Mouse (Mus musculus) gastrocnemius, postnatal 36 days (tissue): Measurements from ENCODE around the gene Mab21l3. TPM values are rescaled to one million over a fixed set of nuclear protein-coding genes. Genes with fewer than 3 reads are reported as not detected.

Experiments used
- DNase-seq, 2 experiments: peaks; one replicate each; pipeline ENCODE4 v3.0.0; 2022
- intact Hi-C: fragments of 180-260 bp; cut with DNase I; formaldehyde crosslinking; loops from one replicate; pipeline ENCODE4 v1.15.1; 2025
- total RNA-seq, 2 experiments: library from RNA; stranded (reverse); gene quantifications; 2 replicates each; pipeline ENCODE4 v1.2.3; 2021

Gene Mab21l3
- total RNA-seq, 2 experiments from 2014 or later = not detected

GRCm38 (mm10) chr3:101804971-101805561 is 43.7 kb downstream of the Mab21l3 start:
- intact Hi-C loops = loop anchor here (10.0 kb wide), 1 partner anchor 190 kb away; no protein-coding TSS in a partner anchor
- DNase-seq = no peak

- intact Hi-C loops = loop anchor here (10.0 kb wide), 1 partner anchor 190 kb away; no protein-coding TSS in a partner anchor
- DNase-seq = no peak
These were observed 44.4 kb downstream of the Mab21l3 start for GRCm38 (mm10) chr3:101804331-101804730.

GRCm38 (mm10) chr3:101803764-101804163 is 45.0 kb downstream of the Mab21l3 start:
- DNase-seq = no peak
- intact Hi-C loops = loop anchor here (10.0 kb wide), 1 partner anchor 189 kb away; no protein-coding TSS in a partner anchor

- intact Hi-C loops = loop anchor here (10.0 kb wide), 1 partner anchor 188 kb away; no protein-coding TSS in a partner anchor
These were observed 46.0 kb downstream of the Mab21l3 start for GRCm38 (mm10) chr3:101802746-101803145.

GRCm38 (mm10) chr3:101800596-101801018 is 48.2 kb downstream of the Mab21l3 start:
- intact Hi-C loops = loop anchor here (10.0 kb wide), 1 partner anchor 186 kb away; no protein-coding TSS in a partner anchor
- no peak for DNase-seq

More at GRCm38 (mm10) chr3:101802746-101803145, 46.0 kb downstream of the Mab21l3 start:
- DNase-seq = no peak

DNA sequence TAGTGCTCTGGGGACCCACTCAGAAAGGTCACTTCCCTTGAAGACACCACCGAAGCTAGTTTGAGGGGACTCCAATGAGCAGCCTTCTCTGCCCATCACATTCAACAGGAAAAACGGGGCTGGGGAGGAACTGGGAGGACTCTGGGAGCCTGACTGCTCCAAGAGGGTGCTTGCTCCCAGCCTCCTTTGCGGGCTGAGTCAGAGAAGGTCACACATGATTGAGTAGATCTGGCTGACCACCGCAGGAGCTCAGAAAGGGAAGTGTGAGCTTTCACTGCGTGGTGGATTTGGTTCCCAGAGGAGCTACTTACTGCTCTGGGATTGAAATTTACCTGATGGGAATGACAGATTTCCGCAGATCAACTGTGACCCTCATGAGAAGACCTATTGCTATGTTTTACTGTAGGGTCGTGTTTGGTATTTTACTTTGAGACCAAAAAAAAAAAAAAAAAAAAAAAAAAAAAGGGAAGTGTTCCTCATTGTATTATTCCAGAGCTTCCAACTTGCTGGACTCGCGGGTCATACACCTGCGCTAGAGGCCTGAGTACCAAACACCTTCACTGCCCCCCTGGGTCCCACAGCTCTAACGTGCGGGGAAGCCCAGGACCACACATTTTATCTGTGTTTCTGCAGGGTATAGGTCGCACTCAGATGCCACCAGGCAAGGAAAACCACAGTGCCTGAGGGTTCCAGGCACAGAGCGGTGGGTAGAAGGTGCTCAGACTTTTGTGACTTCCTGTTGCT is 48.7 kb downstream of the Mab21l3 start:
- intact Hi-C loops = loop anchor here (10.0 kb wide), 1 partner anchor 185 kb away; no protein-coding TSS in a partner anchor
- DNase-seq = no peak

GRCm38 (mm10) chr3:101797830-101798709 is 50.7 kb downstream of the Mab21l3 start:
- no peak for DNase-seq
- intact Hi-C loops = no loop called here

- no peak for DNase-seq
- intact Hi-C loops = no loop called here
These were observed 52.5 kb downstream of the Mab21l3 start for GRCm38 (mm10) chr3:101796212-101796611.

GRCm38 (mm10) chr3:101795387-101796039 is 53.2 kb downstream of the Mab21l3 start:
- intact Hi-C loops = no loop called here
- DNase-seq = no peak

- DNase-seq = no peak
- intact Hi-C loops = no loop called here
These were observed 54.1 kb downstream of the Mab21l3 start for GRCm38 (mm10) chr3:101794666-101795065.

- intact Hi-C loops = no loop called here
- DNase-seq = no peak
These were observed 54.7 kb downstream of the Mab21l3 start for GRCm38 (mm10) chr3:101794026-101794425.

DNA sequence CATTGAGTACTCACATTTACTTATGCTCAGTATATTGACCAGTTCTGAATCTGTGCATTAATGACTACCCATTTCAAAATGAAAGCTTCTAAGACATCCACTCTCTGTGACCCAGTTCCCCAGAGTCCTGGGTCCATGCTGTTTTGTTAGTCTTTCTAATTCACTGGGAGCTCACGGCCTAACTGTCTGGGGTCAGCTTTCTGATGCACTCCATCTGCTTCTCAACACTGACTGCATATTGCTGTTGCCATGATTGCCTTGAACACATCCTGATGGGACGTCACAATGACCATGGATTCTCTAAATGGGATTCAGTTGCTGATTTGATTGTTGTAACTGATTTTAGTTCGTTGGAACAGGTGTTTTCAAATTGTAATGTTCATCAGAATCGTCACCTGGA is 56.6 kb downstream of the Mab21l3 start:
- intact Hi-C loops = no loop called here
- no peak for DNase-seq

GRCm38 (mm10) chr3:101784768-101785424 is 63.9 kb downstream of the Mab21l3 start:
- no peak for DNase-seq
- intact Hi-C loops = no loop called here

GRCm38 (mm10) chr3:101783793-101784192 is 65.0 kb downstream of the Mab21l3 start:
- intact Hi-C loops = no loop called here
- DNase-seq = no peak

GRCm38 (mm10) chr3:101780874-101781483 is 67.8 kb downstream of the Mab21l3 start:
- no peak for DNase-seq
- intact Hi-C loops = no loop called here

DNA sequence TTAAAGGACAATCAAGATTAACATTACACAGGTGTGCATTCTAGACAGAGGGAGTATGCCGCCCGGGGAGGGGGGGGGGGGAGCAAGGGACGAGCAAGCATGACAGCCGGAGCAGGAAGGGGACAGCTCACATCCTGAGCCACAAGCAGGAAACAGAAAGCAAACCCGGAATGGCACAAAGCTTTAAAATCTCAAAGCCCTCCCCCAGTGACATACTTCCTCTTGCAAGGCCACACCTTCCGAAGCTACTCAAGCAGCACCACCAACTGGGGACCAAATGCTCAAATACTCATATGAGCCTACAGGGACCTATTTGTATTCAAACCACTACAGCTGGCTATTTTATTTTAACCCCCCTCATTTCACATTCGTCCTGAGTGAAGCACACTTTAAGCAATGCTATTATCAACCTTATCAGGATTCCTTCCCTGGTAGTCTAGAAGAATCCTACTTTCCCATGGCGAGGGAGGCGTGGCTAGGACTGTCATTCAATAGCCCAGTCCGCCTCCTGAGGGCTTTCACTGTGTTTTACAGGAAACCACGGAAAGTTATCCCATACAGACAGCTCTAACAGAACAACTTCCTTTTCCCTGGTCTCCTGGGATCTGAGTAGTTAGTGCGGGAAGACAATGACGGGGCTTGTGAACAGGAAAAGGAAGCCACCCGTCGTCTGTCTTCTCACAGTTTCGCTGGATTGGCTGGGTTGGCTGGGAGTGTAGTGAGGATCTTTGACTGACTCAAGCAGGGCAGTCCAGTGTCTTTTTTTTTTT is 69.7 kb downstream of the Mab21l3 start:
- no peak for DNase-seq
- intact Hi-C loops = no loop called here

DNA sequence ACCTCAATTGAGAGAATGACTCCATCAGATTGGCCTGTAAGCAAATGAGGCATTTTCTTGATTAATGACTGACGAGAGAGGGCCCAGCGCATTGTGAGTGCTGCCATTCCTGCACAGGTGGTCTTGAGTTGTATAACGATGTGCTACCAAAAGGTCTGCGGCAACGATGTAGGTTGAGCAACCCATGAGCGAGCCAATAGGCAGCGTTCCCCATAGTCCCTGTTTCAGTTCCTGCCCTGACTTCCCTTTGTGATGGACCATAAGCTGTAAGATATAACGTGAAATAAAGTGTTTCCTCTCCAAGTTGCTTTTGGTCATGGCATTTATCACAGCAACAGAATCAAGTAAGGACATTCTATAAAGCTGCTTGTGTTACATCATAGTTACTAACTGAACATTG is 73.0 kb downstream of the Mab21l3 start:
- intact Hi-C loops = no loop called here
- DNase-seq = no peak

DNA sequence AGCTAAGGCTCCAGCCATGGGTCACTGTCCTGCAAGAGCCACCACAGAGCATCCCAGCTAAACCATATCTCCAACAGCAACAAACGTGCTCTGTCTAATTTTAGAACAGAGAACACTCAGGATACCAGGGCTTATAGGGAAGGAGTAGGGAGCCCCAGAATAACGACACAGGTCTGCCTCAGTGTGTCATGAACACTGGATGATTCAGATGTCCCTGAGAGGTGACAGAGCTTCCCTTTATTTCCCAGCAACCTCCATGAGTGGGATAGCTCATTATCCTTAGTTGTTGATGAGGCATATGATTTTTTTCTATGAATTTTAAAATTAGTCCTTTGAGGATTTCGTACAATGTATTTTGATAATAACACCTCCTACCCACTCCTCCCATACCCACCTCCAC is 78.2 kb downstream of the Mab21l3 start:
- no peak for DNase-seq
- intact Hi-C loops = no loop called here
